Mouse (Mus musculus) kidney, postnatal 36 days (tissue): ENCODE data around the gene Krt80.

Experiments
- DNase-seq, 2 experiments: peaks; one replicate each; pipeline ENCODE4 v3.0.0; 2021 to 2022; ENCODE audit warnings: mixed read lengths in 2 of 2

Gene Krt80

GRCm38 (mm10) chr15:101374879-101375278, 4.9 kb upstream of the Krt80 start:
- DNase-seq = peak; percentile 69 to 79

- DNase-seq = no peak
These were observed 3.4 kb upstream of the Krt80 start for GRCm38 (mm10) chr15:101373286-101373898.

- peak; percentile 57 to 73 for DNase-seq
These were observed 2.4 kb upstream of the Krt80 start for GRCm38 (mm10) chr15:101372131-101372977.

- DNase-seq = peak; percentile 52 to 66
These were observed 1.4 kb upstream of the Krt80 start for GRCm38 (mm10) chr15:101371141-101371985.

GRCm38 (mm10) chr15:101369382-101370100, 421 bp downstream of the Krt80 start:
- DNase-seq = peak in 1 of 2 experiments; percentile 36

GRCm38 (mm10) chr15:101368502-101369381, 1.2 kb downstream of the Krt80 start:
- no peak for DNase-seq

- no peak for DNase-seq
These were observed 1.9 kb downstream of the Krt80 start for GRCm38 (mm10) chr15:101368015-101368414.

GRCm38 (mm10) chr15:101367497-101367896, 2.5 kb downstream of the Krt80 start:
- no peak for DNase-seq

GRCm38 (mm10) chr15:101366926-101367325, 3.0 kb downstream of the Krt80 start:
- no peak for DNase-seq

- no peak for DNase-seq
These were observed 3.5 kb downstream of the Krt80 start for GRCm38 (mm10) chr15:101366482-101366881.

GRCm38 (mm10) chr15:101365721-101366120, 4.2 kb downstream of the Krt80 start:
- no peak for DNase-seq

GRCm38 (mm10) chr15:101364891-101365671, 4.9 kb downstream of the Krt80 start:
- DNase-seq = peak; percentile 34 to 37

- DNase-seq = peak; percentile 35 to 43
These were observed 5.5 kb downstream of the Krt80 start for GRCm38 (mm10) chr15:101364425-101364824.

GRCm38 (mm10) chr15:101363933-101364332, 6.0 kb downstream of the Krt80 start:
- DNase-seq = no peak

GRCm38 (mm10) chr15:101362393-101363010, 7.5 kb downstream of the Krt80 start:
- no peak for DNase-seq

- DNase-seq = no peak
These were observed 14.6 kb downstream of the Krt80 start for GRCm38 (mm10) chr15:101355382-101355786.

- no peak for DNase-seq
These were observed 17.1 kb downstream of the Krt80 start for GRCm38 (mm10) chr15:101352706-101353465.

GRCm38 (mm10) chr15:101352047-101352446, 17.9 kb downstream of the Krt80 start:
- no peak for DNase-seq

- peak in 1 of 2 experiments; percentile 78 for DNase-seq
These were observed 28.0 kb downstream of the Krt80 start for GRCm38 (mm10) chr15:101341797-101342515.
